Comparison of ENCODE assay signal across 8 mouse cellular contexts in the genomic region with DNA sequence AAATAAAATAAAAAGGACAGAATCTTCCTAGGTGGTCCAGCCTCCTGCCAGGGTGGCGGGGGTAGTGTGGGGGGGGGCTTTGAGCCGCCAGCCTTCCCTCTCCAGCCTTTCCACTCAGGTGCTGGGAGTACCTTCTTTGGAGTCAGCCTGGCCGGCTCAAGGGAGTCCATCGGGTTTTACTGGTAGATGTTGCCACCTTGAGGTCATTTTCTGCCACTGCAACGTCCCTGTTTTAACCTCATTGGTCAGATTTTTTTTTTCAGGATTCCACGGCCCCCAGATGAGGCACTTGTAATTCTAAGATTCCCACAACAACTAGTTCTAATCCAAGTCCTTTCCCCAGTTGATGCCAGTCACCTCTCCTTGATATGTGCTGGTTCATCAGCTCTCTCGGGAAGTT. TPM values are rescaled to one million over a fixed set of nuclear protein-coding genes. Genes with fewer than 3 reads are reported as not detected.
A peak's percentile ranks its signal among the peaks of the same experiment; 100 is the strongest.
DNase-seq lines count a peak whose midpoint lies in the region; ATAC-seq and TF ChIP-seq lines count a peak whose summit lies in the region.

No protein-coding gene starts in this region.

- peak; percentile 79 for DNase-seq in forebrain, postnatal 0 days
- peak; percentile 46 for DNase-seq in 3134 (ENCODE audit: extremely low read depth, insufficient read length, low spot score)
- DNase-seq in ZHBTc4 (ENCODE audit: low read depth, low spot score): peak; percentile 85
- peak; percentile 82 for DNase-seq in embryo, embryonic 11 days
- DNase-seq in layer of hippocampus, adult 18-20 months (ENCODE audit: low spot score in 2 of 2): peak; percentile 38 to 76
- peak; percentile 74 for DNase-seq in testis, postnatal 10 days (ENCODE audit: low spot score)

- H3K4me2 ChIP-seq in forebrain, postnatal 0 days (ENCODE audit: low read depth): no peak overlapping the region
- no peak overlapping the region for H3K4me2 ChIP-seq in forebrain, embryonic 12.5 days

- no peak overlapping the region for H3K27ac ChIP-seq in forebrain, postnatal 0 days (ENCODE audit: low read depth, low read length)
- no peak overlapping the region for H3K27ac ChIP-seq in forebrain, embryonic 12.5 days

- H3K4me3 ChIP-seq in forebrain, postnatal 0 days (ENCODE audit: low read depth, low read length): no peak overlapping the region
- H3K4me3 ChIP-seq in forebrain, embryonic 12.5 days (replicated peaks): no peak overlapping the region

- TF ChIP-seq CTCF in forebrain, postnatal 0 days (IDR thresholded peaks at IDR 0.05; ENCODE audit: low read depth): peak; percentile 86

- no peaks in the 10 kb centered on the region for H3K36me3 ChIP-seq in forebrain, postnatal 0 days (ENCODE audit: insufficient read depth)
- H3K36me3 ChIP-seq in forebrain, embryonic 12.5 days (replicated peaks): no peaks in the 10 kb centered on the region

- no peaks in the 10 kb centered on the region for H3K9me3 ChIP-seq in forebrain, postnatal 0 days (ENCODE audit: low read length)
- H3K9me3 ChIP-seq in forebrain, embryonic 12.5 days: no peaks in the 10 kb centered on the region

- no peak overlapping the region for H3K9ac ChIP-seq in forebrain, postnatal 0 days
- H3K9ac ChIP-seq in forebrain, embryonic 12.5 days: no peak overlapping the region

- 5% methylated on average over 7 of the region's 7 CpGs for WGBS in forebrain, postnatal 0 days
- WGBS in forebrain, embryonic 12.5 days: 6% methylated on average over 7 of the region's 7 CpGs

- ATAC-seq in forebrain, postnatal 0 days: no peak
- no peak for ATAC-seq in forebrain, embryonic 12.5 days (ENCODE audit: low FRiP score)
- peak; percentile 36; the same call in 1 of the 2 replicates for ATAC-seq in megakaryocyte, adult 5-6 weeks (ENCODE audit: poor library complexity, severe bottlenecking)

- H3K27me3 ChIP-seq in forebrain, postnatal 0 days (ENCODE audit: insufficient read depth, low read length): no peaks in the 10 kb centered on the region
- H3K27me3 ChIP-seq in forebrain, embryonic 12.5 days: 0 out of 2 replicates have a peak, but pooled peaks cover 3% of the 10 kb centered on the region

- peaks cover 3% of the 10 kb centered on the region for H3K4me1 ChIP-seq in forebrain, postnatal 0 days (ENCODE audit: insufficient read depth)
- H3K4me1 ChIP-seq in forebrain, embryonic 12.5 days: peaks cover 8% of the 10 kb centered on the region

RNA-seq across cellular contexts. Expression of a gene that starts 4.4 kb away (rescaled TPM):
- 6.5 and 9.3 TPM in 2 replicates for total RNA-seq in forebrain, postnatal 0 days (2014; rRNA removed)
- 7.8 and 11.6 TPM in 2 replicates for polyA plus RNA-seq in forebrain, postnatal 0 days (2015; fragmentation: Nextera tagmentation; extraction: Ambion mirVana)
- polyA plus RNA-seq in forebrain, embryonic 12.5 days (2016; fragmentation: Nextera tagmentation; extraction: Ambion mirVana): 9.6 and 10.3 TPM in 2 replicates
- total RNA-seq in layer of hippocampus, adult 18-20 months (2021): 10 to 100 TPM; 13.6 to 14.5 TPM
- total RNA-seq in megakaryocyte, adult 5-6 weeks (2015): 74.1 and 81.6 TPM in 2 replicates
- total RNA-seq in megakaryocyte, adult 5-6 weeks (2017): 25.5 and 32.2 TPM in 2 replicates
